Mouse (Mus musculus) midbrain, embryonic 12.5 days (tissue): ENCODE results near the gene Aoah. TPM values are rescaled to one million over a fixed set of nuclear protein-coding genes. Genes with fewer than 3 reads are reported as not detected.

ENCODE experiments used
- ATAC-seq: fragments of 200-750 bp; cut with Nextera tagmentation; 2 replicates; pipeline ENCODE4 v1.8.0; 2017; ENCODE audit warnings: low read depth, moderate TSS enrichment, moderate library complexity; ENCODE audit not compliant: low FRiP score
- H3K27ac ChIP-seq: fragments of 300-500 bp; sonication (generic); replicated peaks from 2 replicates; pipeline ENCODE4 v1.5.1; 2016; ENCODE audit warnings: mild to moderate bottlenecking
- H3K27me3 ChIP-seq: fragments of 300-500 bp; sonication (generic); 2 replicates; pipeline ENCODE4 v1.6.1; 2016; ENCODE audit warnings: mild to moderate bottlenecking
- H3K36me3 ChIP-seq: fragments of 300-500 bp; sonication (generic); 2 replicates; pipeline ENCODE4 v1.6.1; 2016
- H3K4me1 ChIP-seq: fragments of 300-500 bp; sonication (generic); 2 replicates; pipeline ENCODE4 v1.6.1; 2016
- H3K4me2 ChIP-seq: fragments of 300-500 bp; sonication (generic); replicated peaks from 2 replicates; pipeline ENCODE4 v1.6.1; 2016; ENCODE audit warnings: mild to moderate bottlenecking, moderate library complexity
- H3K4me3 ChIP-seq: fragments of 300-500 bp; sonication (generic); 2 replicates; pipeline ENCODE4 v1.5.1; 2016; ENCODE audit warnings: mild to moderate bottlenecking
- H3K9ac ChIP-seq: fragments of 300-500 bp; sonication (generic); replicated peaks from 2 replicates; pipeline ENCODE4 v1.6.1; 2016; ENCODE audit warnings: mild to moderate bottlenecking, moderate library complexity
- H3K9me3 ChIP-seq: fragments of 300-500 bp; sonication (generic); 2 replicates; pipeline ENCODE4 v1.6.1; 2016; ENCODE audit warnings: mild to moderate bottlenecking
- WGBS: fragments of 180-500 bp; shearing (Covaris S2); methylation state at CpG from one replicate; pipeline ENCODE4 v1.1.7; 2016; 5-methylcytosine and 5-hydroxymethylcytosine counted together
- polyA plus RNA-seq: library from polyadenylated mRNA; unstranded; fragments of >200 nt; fragmentation: Nextera tagmentation; extraction: Ambion mirVana; gene quantifications from 2 replicates; pipeline ENCODE4 v1.2.1, GENCODE M21; 2016

Aoah gene
- polyA plus RNA-seq, 1 experiment from 2014 or later: 0.99 TPM

DNA sequence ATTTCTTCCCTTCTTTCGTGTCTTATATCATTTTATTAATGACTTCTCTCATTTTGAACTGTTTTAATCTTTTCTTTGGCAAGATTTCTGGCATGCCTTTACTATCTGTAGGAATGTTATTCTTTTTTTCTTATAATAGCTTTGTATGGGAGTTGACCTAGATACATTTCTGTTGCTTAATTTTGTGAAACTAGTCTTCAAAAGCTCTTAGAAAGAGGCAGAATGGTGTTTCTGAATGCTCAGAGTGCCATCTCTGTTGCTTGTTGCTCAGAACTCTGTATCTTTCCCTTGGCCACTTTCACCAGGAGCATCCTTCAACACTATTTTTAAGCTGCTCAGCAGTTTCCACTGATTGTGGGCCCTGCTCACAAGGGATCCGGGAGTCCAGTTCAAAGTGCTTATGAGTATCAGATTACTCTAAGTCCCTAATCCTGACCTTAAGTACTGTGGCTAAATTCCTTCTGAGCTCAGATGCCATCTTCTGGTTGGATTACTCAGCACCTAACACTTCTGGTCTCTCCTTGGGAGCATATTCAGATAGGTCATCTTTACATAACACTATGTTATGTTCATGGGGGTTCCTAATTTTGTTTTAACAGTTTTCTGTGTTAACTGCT, 26.9 kb downstream of the Aoah start:
- Histone ChIP-seq H3K4me3 (no peak overlapping the region), H3K27me3 (no peaks in the 10 kb centered on the region), H3K4me2 (no peak overlapping the region), H3K9ac (no peak overlapping the region), H3K9me3 (no peaks in the 10 kb centered on the region), H3K36me3 (no peaks in the 10 kb centered on the region), H3K4me1 (no peaks in the 10 kb centered on the region), H3K27ac (no peak overlapping the region)
- 43% methylated on average over 2 of the region's 2 CpGs for WGBS
- no peak for ATAC-seq

GRCm38 (mm10) chr13:20828728-20829127, 34.8 kb downstream of the Aoah start:
- Histone ChIP-seq H3K4me2 (no peak overlapping the region), H3K4me3 (no peak overlapping the region), H3K9me3 (no peaks in the 10 kb centered on the region), H3K27me3 (no peaks in the 10 kb centered on the region), H3K9ac (no peak overlapping the region), H3K36me3 (no peaks in the 10 kb centered on the region), H3K4me1 (no peaks in the 10 kb centered on the region), H3K27ac (no peak overlapping the region)
- ATAC-seq: no peak
- WGBS: 88% methylated on average over 2 of the region's 2 CpGs

- no peak overlapping the region for H3K4me2 ChIP-seq
- no peaks in the 10 kb centered on the region for H3K9me3 ChIP-seq
- no peak overlapping the region for H3K9ac ChIP-seq
- 86% methylated on average over 9 of the region's 9 CpGs for WGBS
- no peak overlapping the region for H3K27ac ChIP-seq
- H3K36me3 ChIP-seq: no peaks in the 10 kb centered on the region
- H3K4me1 ChIP-seq: no peaks in the 10 kb centered on the region
- H3K4me3 ChIP-seq: no peak overlapping the region
- ATAC-seq: no peak
- H3K27me3 ChIP-seq: no peaks in the 10 kb centered on the region
Measured at GRCm38 (mm10) chr13:20829181-20829900, 35.4 kb downstream of the Aoah start.

GRCm38 (mm10) chr13:20855893-20856292, 62.0 kb downstream of the Aoah start:
- ATAC-seq: no peak
- Histone ChIP-seq H3K9ac (no peak overlapping the region), H3K4me2 (no peak overlapping the region), H3K4me3 (no peak overlapping the region), H3K9me3 (no peaks in the 10 kb centered on the region), H3K27ac (no peak overlapping the region), H3K27me3 (no peaks in the 10 kb centered on the region), H3K4me1 (no peaks in the 10 kb centered on the region), H3K36me3 (no peaks in the 10 kb centered on the region)
- WGBS: 62% methylated on average over 3 of the region's 3 CpGs

- Histone ChIP-seq H3K27me3 (no peaks in the 10 kb centered on the region), H3K9ac (no peak overlapping the region), H3K4me1 (peaks cover 11% of the 10 kb centered on the region; the same call in 1 of the 2 replicates), H3K9me3 (no peaks in the 10 kb centered on the region), H3K4me3 (no peak overlapping the region), H3K27ac (no peak overlapping the region), H3K4me2 (no peak overlapping the region), H3K36me3 (no peaks in the 10 kb centered on the region)
- 40% methylated on average over 1 of the region's 1 CpGs for WGBS
- ATAC-seq: no peak
Measured at GRCm38 (mm10) chr13:20899372-20899771, 105.5 kb downstream of the Aoah start.

DNA sequence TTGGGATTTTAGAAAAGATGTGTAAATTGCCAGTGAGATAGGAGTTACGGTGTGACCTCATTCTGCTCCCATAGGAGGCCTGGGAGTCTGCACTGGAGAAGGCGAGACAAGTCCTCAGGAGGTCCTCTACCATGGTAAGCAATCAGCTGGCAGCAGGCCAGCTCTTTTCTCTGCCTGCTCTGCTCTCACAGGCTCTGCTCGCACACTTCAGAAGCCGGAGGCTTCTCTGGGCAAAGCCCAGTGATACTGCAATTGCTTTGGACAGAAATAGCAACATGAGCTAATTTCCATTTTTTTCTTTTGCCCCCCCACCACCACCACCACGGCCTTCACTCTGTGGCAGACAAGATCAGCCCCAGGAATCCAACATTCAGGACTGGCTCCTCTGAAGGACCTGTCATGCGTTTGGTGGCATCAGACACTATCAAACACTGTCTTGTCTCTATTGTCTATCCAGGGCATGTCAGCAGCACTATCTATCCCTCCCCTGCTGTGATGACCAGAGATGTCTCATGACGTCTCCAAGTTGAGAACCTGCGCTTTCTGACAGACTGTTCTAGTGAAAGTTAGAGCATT, 106.6 kb downstream of the Aoah start:
- H3K9ac ChIP-seq: no peak overlapping the region
- H3K9me3 ChIP-seq: no peaks in the 10 kb centered on the region
- no peak overlapping the region for H3K4me2 ChIP-seq
- H3K4me1 ChIP-seq: peaks cover 11% of the 10 kb centered on the region; the same call in 1 of the 2 replicates
- ATAC-seq: 0 out of 2 replicates have a peak, but pooled peaks have one; percentile 56
- H3K4me3 ChIP-seq: no peak overlapping the region
- H3K36me3 ChIP-seq: no peaks in the 10 kb centered on the region
- no peak overlapping the region for H3K27ac ChIP-seq
- WGBS: 62% methylated on average over 8 of the region's 8 CpGs
- no peaks in the 10 kb centered on the region for H3K27me3 ChIP-seq

DNA sequence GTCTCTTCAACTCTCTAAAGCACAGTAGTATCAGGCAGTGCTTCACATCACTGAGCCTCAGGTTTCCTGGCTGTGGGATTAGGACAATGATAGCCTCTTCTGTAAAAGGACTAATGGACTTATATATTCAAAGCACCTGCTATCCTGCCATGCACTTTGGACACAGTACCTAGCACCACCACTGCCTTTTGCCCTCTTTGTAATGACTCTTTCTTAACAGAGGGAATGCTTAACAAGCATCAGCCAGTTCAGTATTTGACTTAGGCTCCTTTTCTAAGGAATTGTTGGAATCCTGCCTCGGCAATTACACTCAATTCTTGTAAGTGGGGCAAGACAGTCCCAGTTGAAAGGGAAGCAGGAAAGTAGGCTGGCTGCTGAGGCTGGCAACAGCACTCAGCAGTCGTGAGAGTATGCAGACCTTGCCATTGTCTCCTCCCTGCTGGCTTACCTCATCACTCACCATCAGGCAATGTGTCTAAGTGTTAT, 107.1 kb downstream of the Aoah start:
- 27% methylated on average over 2 of the region's 2 CpGs for WGBS
- Histone ChIP-seq H3K4me3 (no peak overlapping the region), H3K4me2 (no peak overlapping the region), H3K27me3 (no peaks in the 10 kb centered on the region), H3K27ac (no peak overlapping the region), H3K9ac (no peak overlapping the region), H3K9me3 (no peaks in the 10 kb centered on the region), H3K36me3 (no peaks in the 10 kb centered on the region), H3K4me1 (peaks cover 11% of the 10 kb centered on the region; the same call in 1 of the 2 replicates)
- 0 out of 2 replicates have a peak, but pooled peaks have one; percentile 54 for ATAC-seq

DNA sequence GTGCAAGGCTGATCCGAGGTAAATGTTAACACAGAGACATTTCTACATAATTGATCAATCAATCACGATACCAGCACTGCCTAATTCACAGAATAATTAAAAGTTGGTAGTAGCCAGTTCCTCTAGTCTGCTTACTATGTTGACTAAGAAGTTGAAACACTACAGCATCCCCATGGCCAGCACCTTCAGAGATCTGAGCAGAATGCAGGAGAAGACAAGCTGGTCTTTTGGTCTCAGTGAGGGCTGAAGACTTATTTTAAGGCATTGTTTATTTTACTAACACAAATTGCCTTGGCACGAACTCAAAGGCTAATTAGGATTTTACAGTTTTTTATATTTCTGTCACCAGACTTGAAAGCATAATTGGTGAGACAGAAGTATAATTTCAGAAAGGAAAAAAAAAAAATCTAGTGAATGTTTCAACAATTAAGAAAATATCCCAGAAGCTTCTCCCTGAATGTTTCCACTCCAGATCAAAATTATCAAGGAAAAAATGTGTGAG, 107.8 kb downstream of the Aoah start:
- ATAC-seq: 0 out of 2 replicates have a peak, but pooled peaks have one; percentile 27
- no peak overlapping the region for H3K4me3 ChIP-seq
- no peaks in the 10 kb centered on the region for H3K27me3 ChIP-seq
- no peak overlapping the region for H3K4me2 ChIP-seq
- H3K9ac ChIP-seq: no peak overlapping the region
- 74% methylated on average over 3 of the region's 3 CpGs for WGBS
- no peaks in the 10 kb centered on the region for H3K9me3 ChIP-seq
- no peaks in the 10 kb centered on the region for H3K36me3 ChIP-seq
- H3K27ac ChIP-seq: no peak overlapping the region
- H3K4me1 ChIP-seq: peaks cover 11% of the 10 kb centered on the region; the same call in 1 of the 2 replicates

DNA sequence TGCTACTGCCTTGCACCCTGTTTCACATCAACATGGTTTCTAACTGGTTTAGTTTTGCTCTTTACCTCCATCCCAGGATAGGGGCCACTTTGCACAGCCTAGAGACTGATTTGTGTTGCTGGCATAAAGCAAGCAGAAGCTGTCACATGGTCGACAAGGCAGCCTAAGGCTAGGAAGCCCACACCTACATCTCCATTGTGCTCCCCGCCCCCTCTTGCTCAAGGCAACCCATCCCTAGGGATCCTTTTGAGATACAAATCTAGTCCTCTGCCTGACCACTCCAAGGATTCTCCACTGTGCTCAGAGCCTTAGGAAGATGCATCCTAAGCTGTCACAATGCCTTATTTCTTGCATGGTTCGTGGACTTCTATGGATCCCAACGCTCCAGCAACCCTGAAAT, 110.2 kb downstream of the Aoah start:
- H3K9me3 ChIP-seq: no peaks in the 10 kb centered on the region
- ATAC-seq: no peak
- H3K27me3 ChIP-seq: no peaks in the 10 kb centered on the region
- WGBS: 71% methylated on average over 4 of the region's 4 CpGs
- no peaks in the 10 kb centered on the region for H3K36me3 ChIP-seq
- H3K4me1 ChIP-seq: peaks cover 11% of the 10 kb centered on the region; the same call in 1 of the 2 replicates
- no peak overlapping the region for H3K4me2 ChIP-seq
- H3K4me3 ChIP-seq: no peak overlapping the region
- H3K9ac ChIP-seq: no peak overlapping the region
- no peak overlapping the region for H3K27ac ChIP-seq

DNA sequence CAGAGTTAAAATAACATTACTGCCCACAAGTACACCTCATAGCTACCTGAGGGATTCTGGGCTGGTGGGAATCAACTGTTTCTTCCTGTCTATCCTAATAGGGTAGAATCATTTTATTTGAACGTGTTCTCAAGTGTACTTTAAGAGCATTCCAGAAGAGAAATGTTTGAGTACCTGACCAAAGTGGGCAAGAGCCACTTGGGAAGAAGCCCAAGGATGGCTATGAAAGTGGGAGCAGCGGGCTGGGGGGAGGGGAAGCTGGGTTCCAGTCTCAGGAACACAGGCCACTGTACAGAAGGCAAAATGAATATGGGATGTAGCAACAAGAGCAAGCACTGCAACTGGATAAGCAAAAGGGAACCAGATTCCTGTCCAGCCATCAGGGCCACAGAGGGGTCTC, 111.3 kb downstream of the Aoah start:
- Histone ChIP-seq H3K9me3 (no peaks in the 10 kb centered on the region), H3K4me3 (no peak overlapping the region), H3K27me3 (no peaks in the 10 kb centered on the region), H3K4me1 (peaks cover 11% of the 10 kb centered on the region; the same call in 1 of the 2 replicates), H3K27ac (no peak overlapping the region), H3K36me3 (no peaks in the 10 kb centered on the region), H3K9ac (no peak overlapping the region), H3K4me2 (no peak overlapping the region)
- WGBS: 80% methylated on average over 2 of the region's 2 CpGs
- no peak for ATAC-seq

DNA sequence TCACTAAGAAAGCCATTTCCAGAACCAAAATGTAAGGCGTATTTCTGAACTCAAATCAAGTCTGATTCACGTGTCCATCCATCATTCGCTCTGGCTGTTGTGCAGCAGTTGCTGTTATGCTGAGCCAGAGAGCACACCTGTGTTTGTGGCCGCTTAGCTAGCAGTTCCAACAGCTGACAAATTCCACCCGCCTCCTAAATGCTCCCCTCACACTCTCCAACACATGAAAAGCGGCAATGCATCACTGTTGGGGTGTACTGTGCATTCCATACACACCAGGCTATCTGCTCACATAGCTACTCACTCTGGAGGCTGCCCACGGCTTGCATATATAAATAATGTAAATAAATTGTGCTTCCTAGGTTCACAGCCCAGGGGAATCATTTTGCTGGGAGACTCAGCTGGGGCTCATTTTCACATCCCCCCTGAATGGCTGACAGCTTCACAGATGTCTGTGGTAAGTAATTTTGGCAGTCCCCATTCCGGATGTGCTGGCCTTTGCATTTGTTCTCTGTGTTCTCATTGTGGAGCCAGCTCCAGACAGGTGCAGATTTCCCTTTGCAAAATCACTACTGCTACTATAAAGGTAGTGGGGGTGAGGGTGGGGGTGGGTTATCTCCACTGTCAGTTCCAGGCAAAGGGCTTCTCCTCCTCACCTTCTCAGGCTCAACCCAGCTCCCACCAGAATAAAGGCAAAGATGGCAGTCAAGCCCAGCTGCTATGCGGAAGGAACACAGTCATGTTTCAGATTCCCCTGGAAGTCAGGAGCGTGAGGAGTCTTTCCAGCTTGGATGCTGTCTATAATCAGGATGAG, 123.0 kb downstream of the Aoah start:
- H3K9me3 ChIP-seq: no peaks in the 10 kb centered on the region

More for the DNA sequence above, 123.0 kb downstream of the Aoah start:
- no peak overlapping the region for H3K4me3 ChIP-seq
- no peaks in the 10 kb centered on the region for H3K36me3 ChIP-seq
- no peaks in the 10 kb centered on the region; the same call in 1 of the 2 replicates for H3K27me3 ChIP-seq
- no peak overlapping the region for H3K4me2 ChIP-seq
- H3K27ac ChIP-seq: no peak overlapping the region
- peak; percentile 66 for ATAC-seq
- H3K9ac ChIP-seq: no peak overlapping the region
- WGBS: 74% methylated on average over 10 of the region's 10 CpGs
- H3K4me1 ChIP-seq: no peaks in the 10 kb centered on the region
